Mouse (Mus musculus) brain, embryonic 18.5 days (tissue): ENCODE data around the gene Zfp652.
"Not testable (repeated sequence)": the region's sequence is repeated elsewhere in the genome, so short reads cannot be mapped to it uniquely, and the experiment has no call there.

Experiments
- DNase-seq: peaks from one replicate; pipeline ENCODE4 v3.0.0-alpha.2; 2012; ENCODE audit warnings: low read depth, low spot score

The Zfp652 gene

DNA sequence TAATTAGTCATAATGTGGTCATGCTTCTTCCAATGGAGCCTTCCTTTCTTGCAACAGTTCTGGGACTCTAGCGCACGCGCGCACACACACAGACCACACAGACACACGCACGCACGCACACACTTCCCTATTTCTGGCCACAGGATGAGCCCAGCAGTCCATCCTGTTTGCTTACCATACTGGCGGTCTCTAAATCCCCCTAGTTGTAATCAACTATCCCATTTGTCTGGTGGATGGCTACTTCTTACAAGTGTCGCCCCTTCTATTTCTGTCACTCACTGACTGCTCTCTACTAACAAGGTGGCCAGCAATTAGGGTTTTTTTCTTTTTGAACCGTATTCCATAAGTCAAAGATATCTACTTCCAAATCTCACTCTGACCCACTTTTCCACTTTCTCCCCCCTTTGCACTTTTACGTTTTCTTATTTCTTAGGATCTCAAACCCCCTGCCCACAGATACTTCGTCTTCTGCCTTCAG lies 349 bp upstream of the Zfp652 start:
- DNase-seq, result no peak

DNA sequence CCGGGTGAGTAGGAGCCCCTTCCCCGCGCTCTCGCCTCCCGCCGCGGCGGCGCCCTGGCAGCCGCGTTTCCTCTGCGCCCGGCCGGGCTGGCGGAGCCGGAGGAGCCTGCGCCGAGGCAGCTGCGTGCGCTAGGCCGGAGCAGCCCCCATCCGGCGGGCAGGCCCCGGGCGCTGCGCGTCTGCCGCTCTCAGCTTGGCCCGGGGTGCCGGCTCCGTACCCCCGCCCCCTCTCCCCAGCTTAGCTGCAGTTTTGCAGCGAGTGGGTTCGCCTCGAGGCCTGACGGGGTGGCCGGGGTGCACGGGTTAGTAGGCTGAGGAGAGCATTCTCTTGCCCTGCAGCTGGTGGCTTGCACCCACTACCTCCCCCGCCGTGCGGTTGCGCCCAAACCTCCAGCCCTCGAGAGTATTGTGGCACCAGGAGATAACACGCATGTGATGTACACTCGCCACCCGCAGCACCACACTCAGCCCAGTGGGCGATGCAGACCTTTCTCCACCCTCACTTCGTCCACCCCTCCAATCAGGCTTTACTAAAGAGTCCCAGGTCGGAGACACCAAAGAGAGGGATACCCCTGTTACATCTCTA lies 845 bp downstream of the Zfp652 start:
- DNase-seq, result no peak

DNA sequence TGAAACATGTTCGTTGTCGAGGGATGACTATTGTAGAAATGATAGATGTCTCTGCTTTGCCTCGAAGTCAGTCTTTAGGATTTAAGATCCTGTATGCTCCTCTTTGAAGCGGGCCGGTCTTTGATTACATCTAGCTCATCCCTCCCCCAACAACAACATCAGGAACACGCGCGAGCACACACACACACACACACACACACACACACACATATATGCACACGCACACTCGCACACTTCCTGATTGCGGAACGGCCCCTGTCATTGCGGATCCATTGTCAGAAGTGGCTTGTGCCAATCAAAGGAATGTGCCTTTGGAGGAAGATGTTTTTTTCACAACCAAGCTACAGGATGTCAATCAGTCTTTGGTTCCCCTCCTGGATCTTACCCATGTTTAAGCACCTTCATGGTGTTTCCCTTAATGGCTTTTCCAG lies 1.4 kb downstream of the Zfp652 start:
- no peak for DNase-seq

DNA sequence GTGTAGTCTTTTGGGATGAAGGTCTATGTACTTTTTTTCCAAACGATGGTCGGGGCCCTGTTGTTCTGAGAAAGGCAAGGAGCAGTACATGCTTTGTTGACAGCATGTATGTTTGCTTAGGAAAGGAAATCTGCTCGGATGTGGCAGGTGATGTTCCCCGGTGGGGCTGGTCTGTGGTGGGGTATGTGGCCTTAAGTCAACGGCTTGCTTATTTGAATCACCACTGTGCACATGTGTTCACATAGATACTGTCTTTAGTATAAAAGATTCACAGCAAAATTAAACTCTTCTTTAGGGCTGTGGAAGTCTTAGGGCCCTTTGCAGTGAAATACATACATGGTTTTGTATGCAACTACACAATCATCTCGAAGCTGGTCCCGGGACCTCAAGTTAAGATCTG lies 1.9 kb downstream of the Zfp652 start:
- DNase-seq, result no peak

DNA sequence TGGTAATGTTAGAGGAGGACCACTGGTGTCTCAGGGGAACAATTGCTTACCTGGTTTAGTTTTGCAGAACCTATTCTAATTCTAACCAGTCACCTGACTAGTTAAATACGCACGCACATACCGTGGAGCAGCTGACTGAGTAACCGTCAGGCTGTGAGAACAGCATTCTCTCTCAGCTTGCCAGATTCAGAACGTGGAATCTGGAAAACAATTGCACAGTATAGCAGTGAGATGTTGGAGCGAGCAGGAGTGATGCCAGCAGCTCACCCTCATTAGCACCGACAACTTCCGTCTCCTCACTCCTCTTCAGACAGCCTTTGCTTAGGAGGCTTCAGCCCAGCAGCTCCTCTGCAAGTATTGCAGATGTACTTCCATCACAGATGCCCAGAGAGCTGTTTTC lies 3.7 kb downstream of the Zfp652 start:
- no peak for DNase-seq

DNA sequence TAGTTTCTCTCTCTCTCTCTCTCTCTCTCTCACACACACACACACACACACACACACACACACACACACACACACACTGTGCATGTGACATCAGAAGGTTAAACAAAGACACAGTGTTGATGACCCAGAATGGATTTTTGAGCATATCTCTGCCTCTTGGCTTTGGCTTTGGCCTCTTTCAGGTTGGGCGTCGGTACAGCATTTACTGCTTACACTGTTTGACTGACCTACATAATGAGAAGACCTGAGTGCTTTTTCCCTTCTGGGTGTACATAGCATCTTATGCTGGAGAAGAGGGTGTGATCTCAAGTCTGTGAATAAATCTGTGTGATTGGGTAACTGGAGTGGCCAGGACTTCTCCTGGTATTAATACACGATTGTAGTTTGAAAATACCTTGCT lies 6.9 kb downstream of the Zfp652 start:
- no peak for DNase-seq

DNA sequence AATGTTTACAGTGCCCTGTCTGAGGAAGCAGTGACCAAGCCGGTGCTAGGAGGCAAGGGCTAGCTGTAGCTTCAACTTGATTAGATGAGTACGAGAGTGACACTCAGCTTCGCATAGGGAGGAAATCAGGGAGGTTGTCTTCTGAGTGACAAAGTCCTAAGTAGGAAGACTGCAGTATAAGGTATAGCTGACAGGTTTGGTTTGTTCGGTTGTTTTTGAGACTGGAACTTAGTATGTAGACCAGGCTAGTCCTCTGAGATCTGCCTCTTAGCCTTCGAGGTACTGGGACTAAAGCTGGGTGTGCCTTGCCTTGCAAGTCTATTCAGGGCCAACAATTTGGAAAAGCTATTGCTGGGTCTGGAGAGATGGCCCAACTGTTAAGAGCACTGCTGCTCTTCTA lies 10.8 kb downstream of the Zfp652 start, which contains the start of gene B130006D01Rik:
Gene B130006D01Rik (plus strand): TSS at position 301 of the 400 bp plus-strand sequence.
- no peak for DNase-seq

DNA sequence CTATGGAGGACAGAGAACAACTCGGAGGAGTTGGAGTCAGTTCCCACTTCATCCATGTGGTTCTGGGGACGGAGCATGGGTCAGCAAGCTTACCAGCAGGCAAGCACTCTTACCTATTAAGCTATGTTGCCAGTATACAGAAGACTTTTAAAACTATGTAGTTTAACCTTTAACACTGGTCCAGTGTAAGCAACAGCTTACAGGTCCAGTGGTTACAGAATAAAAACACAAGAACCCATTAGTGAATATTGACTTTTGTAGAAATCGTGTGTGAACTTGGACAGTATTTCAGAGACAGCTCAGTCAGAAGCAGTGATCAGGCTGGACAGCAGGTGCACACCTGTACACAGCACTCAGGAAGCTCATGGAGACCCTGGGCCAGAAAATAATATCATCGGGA lies 12.0 kb downstream of the Zfp652 start:
- DNase-seq, result no peak

DNA sequence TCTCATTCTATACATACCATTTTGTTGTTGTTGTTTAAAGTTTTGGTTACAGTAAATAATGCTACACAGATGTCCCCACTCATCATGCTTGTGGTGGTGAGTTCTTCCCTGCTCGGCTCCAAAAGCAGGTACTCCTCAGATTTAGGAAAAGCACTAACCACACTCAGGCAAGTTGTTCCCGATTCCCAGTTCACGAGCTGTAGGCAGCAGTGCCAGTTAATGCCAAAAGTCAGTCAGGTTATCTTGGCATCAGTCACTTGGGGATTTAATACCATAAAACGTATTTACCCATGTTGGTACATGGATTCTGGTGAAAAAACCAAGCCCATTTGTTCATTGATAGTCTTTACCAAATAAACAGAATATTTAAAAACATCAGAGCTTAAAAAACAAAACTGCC lies 13.7 kb downstream of the Zfp652 start:
- DNase-seq, result no peak

DNA sequence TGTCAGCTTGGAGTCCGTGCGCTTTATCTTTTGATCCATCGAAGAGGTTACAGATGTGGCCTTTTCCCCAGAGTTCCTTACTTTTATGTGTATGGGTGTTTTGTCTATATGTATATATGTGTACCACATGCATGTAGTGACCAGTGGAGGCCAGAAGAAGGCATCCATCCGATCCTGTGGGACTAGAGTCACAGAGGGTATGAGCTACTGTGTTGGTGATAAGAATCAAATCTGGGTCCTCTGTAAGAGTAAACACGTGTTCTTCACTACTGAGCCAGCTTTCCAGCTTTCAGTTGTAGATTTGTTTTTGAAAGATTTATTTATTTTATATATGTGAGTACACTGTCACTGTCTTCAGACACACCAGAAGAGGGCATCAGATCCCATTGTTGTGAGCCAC lies 15.5 kb downstream of the Zfp652 start:
- DNase-seq, result no peak

DNA sequence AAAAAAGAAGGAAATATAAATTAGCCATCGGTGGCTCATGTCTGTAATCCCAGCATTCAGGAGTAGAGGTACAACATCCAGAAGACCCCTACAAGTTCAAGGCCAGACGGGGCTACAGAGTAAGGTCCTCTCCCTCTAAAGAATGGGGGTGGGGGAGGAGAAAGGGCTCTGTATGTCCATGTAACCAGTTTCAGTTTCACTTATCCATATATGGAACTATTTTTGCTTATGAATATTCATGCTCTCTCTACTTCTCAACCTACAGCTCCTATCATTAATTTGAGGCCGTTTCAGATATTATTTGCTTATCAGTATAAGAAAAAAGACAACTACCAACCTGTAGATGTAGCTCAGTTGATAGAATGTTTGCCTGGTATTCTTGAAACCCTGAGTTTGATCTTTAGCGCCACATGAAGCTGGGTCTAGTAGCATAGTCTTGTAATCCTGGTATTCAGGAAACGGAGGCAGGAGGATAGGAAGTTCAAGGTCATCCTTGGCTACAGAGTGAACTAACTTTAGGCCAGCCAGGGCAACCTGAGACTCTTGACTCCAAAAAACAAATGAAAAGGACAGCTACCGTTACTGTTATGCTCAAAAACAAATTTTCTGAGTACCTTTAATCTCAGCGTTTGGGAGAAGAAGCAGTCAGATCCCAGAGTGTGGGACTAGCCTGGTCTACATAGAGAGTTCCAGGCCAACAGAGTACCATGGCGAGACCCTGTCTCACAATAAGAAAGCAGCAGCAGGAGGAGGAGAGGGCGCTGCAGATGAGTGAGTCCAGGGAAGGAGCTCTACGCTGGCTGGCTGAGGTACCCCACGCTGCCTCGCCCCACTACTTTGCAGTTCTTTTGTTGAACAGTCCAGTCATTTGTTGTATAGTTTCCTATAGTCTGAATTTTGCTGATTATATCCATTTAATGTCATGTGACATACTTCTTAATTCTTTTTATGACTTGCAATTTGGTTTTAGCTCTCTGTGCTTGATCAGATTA lies 16.7 kb downstream of the Zfp652 start:
- DNase-seq, result no peak

DNA sequence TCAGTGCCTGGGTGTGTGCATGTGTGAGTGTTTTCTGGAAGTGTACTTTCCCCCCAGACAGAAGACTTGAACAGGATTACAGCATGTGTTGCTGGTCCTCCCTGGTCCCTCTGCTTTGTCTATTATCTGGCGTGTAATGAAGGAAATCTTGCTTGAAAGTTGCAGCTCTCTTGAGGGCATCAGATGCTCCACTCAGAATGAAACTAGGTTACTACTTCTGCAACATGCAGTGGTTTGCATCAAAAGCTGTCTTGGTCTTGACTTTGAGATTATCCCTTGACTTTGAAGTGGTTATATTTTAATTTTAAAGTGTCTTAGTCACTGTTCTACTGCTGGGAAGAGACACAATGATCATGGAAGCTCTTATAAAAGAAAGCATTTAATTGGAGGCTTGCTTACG lies 22.0 kb downstream of the Zfp652 start:
- DNase-seq, result no peak

DNA sequence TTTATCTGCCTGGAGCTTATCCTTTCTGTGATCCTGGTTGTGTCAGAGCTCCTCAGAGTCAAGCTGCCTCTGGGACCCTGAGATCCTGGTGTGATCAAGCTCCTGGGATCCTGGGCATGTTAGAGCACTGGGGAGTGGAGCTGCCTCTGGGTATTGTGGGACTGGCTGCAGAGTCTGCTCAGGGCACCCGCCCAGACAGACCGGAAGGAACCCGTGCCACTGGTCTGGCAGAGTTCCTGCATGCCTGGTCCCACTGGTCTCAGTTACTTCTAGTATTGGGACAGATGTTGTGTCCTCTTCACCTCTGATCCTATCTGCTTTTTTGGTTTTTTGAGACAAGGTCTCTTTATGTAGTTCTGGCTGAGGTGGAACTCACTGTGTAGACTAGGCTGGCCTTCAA lies 25.3 kb downstream of the Zfp652 start:
- no peak for DNase-seq

DNA sequence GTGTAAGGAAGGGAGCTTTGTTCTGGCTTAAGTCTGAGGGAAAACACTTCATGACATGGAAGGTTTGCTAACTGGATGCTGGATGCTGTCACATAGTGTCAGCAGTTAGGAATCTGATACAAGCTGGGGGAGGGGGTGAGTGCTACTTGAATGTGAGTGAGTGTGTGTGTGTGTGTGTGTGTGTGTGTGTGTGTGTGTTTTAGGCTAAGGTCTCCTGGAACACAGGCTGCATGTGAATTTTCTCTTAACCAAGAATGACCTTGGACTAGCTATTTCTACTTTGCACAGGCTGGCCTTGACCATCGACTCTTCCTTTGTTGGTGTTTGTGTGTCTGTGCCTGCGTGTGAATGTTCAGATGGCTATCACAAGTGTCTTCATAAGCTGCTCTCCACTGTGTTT lies 32.0 kb downstream of the Zfp652 start:
- no peak for DNase-seq

DNA sequence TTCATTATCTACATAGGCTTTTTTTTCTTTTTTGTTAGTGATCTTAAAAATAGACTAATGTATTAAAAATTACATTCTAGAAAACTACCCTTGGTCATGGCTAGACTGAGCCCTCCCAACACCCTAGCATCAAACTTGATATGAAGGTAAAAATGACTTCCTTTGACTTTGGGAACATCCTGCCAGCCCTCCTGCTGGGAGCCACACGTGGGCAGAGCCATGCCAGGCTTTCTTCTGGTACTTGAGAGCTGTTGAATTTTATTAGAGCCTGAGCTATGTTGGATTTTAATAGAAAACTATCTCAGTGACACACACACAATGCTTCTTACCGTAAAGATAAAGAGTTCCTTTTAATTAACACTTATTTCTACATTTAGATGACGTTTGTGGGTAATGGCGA lies 34.3 kb downstream of the Zfp652 start:
- no peak for DNase-seq

DNA sequence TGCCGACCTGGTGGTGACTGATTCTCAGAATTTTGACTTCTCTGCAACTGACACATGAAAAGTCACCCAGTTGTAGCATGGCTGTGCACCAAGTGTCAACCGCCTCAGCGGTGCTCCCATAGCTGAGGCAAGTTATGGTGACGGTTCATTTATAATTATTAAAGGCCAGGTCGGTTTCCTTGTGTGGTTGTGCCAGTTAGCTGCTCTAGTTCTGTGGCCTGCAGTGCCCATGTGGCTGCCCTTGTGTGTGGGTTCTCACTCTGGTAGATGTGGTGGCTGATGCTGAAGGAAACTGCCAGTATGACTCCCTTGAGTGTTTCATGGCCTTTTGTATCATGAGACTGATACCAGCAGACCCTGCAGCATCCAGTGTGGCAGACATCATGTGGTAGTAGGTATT lies 35.9 kb downstream of the Zfp652 start:
- no peak for DNase-seq

DNA sequence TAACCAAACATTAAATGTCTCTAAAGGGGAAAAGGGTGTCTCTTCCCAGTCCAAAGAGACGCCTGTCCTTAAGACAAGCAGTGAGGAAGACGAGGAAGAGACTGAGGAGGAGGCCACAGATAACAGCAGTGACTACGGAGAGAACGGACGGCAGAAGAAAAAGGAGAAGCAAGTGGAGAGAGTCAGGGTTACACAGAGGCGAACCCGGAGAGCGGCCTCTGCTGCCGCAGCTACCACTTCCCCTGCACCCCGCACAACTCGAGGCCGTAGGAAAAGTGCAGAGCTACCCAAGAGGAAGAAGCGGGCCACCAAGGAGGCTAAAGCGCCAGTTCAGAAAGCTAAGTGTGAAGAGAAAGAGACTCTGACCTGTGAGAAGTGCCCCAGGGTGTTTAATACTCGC lies 37.1 kb downstream of the Zfp652 start:
- no peak for DNase-seq

DNA sequence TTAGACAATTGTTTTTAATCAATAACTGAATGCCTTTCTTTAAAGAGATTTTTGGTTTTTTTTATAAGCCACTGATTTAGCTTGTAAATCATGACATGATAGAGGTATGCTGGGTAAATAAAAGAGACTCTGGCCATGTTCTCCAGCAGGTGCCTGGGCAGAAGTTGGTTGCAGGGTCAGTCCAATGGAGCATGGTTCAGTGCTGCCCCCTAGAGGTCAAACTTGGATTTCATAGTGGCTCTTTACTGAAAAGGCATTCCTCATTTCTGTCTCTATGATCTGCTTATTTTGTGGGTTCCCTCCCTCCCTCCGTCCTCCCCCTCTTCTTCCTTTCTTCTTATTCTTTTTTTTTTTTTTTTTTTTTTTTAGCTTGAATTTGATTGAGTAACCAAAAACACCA lies 38.5 kb downstream of the Zfp652 start:
- no peak for DNase-seq

DNA sequence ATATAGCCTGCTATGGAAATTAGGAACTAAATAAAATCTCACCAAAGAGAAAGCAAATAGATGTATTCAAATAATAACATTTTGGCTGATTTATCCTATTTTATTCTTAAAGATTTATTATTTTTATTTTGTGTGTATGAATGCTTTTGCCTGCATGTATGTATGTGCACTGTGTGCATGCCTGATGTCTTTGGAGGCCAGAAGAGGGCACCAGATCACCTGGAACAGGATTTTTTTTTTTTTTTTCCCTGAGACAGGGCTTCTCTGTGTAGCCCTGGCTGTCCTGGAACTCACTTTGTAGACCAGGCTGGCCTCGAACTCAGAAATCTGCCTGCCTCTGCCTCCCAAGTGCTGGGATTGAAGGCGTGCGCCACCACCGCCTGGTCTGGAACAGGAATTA lies 42.7 kb downstream of the Zfp652 start:
- not testable (repeated sequence) for DNase-seq

DNA sequence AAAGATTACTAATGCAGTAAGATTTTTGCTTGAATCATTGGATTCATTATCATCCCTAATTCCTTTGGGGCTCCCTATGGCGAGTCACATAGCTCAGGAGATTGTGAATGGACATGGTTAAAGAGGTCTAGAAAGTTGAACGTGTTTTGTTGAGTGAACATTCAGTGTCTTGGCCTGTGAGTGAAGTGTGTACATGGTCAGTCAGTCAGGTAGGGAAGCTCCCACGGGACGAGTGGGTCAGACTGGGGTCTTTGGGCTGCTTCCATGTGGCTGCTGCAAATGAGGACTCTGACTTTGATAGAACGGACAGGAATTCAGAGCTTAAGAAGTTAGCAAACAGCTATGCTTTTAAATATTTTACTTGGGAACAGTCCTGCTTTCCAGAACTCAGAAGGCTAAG lies 48.0 kb downstream of the Zfp652 start:
- no peak for DNase-seq

DNA sequence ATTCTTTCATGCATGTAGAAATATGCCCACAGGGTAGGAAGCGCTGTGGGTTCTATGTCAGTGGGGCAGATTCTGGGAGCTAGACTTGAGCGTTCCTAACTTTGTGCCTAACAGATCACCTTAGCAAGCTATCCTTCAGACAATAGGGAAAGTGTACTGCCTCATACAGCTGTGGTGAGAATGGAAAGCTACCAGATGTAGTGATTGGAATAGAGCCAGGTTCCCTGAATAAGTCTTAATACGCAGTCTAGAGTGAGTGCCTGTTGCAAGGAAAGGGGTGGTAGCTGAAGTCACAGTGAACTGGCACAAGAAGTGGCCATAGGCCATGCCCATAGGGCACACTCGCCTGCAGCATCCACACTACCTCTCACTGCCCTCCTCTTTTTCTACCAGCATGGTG lies 50.5 kb downstream of the Zfp652 start:
- DNase-seq, result no peak

DNA sequence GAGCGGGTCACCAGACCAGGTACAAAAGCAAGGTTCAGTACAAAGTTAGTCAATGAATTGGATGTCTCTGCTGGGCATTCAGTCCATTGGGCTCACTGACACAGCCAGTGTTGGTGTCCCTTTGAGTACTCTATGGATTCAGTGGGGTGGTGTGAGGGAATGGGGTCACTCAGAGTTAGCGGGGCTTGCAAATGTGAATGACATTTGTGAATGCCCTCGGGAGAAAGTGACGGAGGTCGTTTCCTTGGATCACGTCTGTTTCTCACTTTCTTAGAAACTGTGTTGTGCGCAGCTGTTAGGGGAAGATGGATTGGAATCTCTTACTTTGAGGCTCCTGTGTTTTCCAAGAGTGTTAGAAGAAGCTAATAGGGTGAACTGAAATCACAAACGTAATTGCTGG lies 52.3 kb downstream of the Zfp652 start:
- DNase-seq, result no peak

DNA sequence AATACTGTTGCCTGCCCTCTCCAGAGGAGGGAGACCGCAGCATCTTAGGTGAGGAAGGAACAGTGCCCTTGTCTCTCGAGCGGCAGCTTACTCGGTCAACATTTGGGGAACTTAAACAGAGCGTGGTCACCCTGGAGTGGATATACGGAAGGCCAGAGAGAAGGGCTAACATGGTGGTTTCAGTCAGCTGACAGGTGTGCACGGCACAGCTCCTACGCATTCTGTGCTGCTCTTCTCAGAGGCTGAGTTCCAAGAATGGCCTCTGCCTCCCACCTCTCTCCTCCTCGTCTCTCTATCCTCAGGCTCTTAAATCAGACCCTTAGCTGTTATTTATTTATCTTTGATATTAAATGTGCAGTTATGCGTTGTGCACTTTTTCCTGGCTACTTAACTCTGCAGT lies 52.9 kb downstream of the Zfp652 start:
- DNase-seq, result no peak
